Mouse (Mus musculus) liver, embryonic 14.5 days (tissue): ENCODE data around the gene Kcnj6. TPM values are rescaled to one million over a fixed set of nuclear protein-coding genes. Genes with fewer than 3 reads are reported as not detected.

ENCODE experiments used
- ATAC-seq: fragments of 200-750 bp; cut with Nextera tagmentation; 2 replicates; pipeline ENCODE4 v1.8.0; 2017; ENCODE audit warnings: moderate number of reproducible peaks, mild to moderate bottlenecking, moderate library complexity; ENCODE audit not compliant: insufficient read depth
- DNase-seq, 3 experiments: peaks; one replicate each; pipeline ENCODE4 v3.0.0-alpha.2; 2012 to 2013; ENCODE audit warnings: low read depth in 3 of 3, low spot score in 3 of 3
- H3K27ac ChIP-seq: fragments of 300-500 bp; sonication (generic); 2 replicates; pipeline ENCODE4 v1.5.1; 2014; ENCODE audit warnings: moderate library complexity, mild to moderate bottlenecking, control low read depth, inconsistent platforms
- H3K27me3 ChIP-seq: fragments of 300-500 bp; sonication (generic); 2 replicates; pipeline ENCODE4 v1.6.1; 2014; ENCODE audit warnings: mild to moderate bottlenecking, low read length, moderate library complexity; ENCODE audit not compliant: control insufficient read depth, insufficient read depth
- H3K36me3 ChIP-seq: fragments of 300-500 bp; sonication (generic); replicated peaks from 2 replicates; pipeline ENCODE4 v1.6.1; 2014; ENCODE audit warnings: low read depth; ENCODE audit not compliant: control insufficient read depth, insufficient read depth
- H3K4me1 ChIP-seq, 2 experiments: fragments of 200-500 bp in 1 of 2; fragments of 300-500 bp in 1 of 2; sonication (generic) in 1 of 2; replicated peaks; 2 replicates each; pipeline ENCODE4 v1.6.1; 2012 to 2014; ENCODE audit warnings: antibody characterized with exemption in 1 of 2, inconsistent platforms in 1 of 2, low read length in 1 of 2; ENCODE audit not compliant: control insufficient read depth in 2 of 2, insufficient read depth in 2 of 2
- H3K4me2 ChIP-seq: fragments of 300-500 bp; sonication (generic); 2 replicates; pipeline ENCODE4 v1.6.1; 2014; ENCODE audit warnings: low read depth, mild to moderate bottlenecking, control low read depth, moderate library complexity
- H3K4me3 ChIP-seq, 2 experiments: fragments of 200-500 bp in 1 of 2; fragments of 300-500 bp in 1 of 2; sonication (generic) in 1 of 2; 2 replicates each; pipeline ENCODE4 v1.5.1; 2012 to 2014; ENCODE audit warnings: low read depth in 2 of 2, low read length in 2 of 2, mild to moderate bottlenecking in 2 of 2, control low read depth in 1 of 2, inconsistent platforms in 1 of 2, moderate library complexity in 1 of 2; ENCODE audit not compliant: insufficient read depth in 1 of 2
- H3K9ac ChIP-seq: fragments of 300-500 bp; sonication (generic); replicated peaks from 2 replicates; pipeline ENCODE4 v1.6.1; 2014; ENCODE audit warnings: mild to moderate bottlenecking, control low read depth, moderate library complexity
- H3K9me3 ChIP-seq: fragments of 300-500 bp; sonication (generic); 2 replicates; pipeline ENCODE4 v1.6.1; 2016; ENCODE audit warnings: low read length, mixed read lengths; ENCODE audit not compliant: control insufficient read depth
- CTCF ChIP-seq: IDR thresholded peaks from 2 replicates; pipeline ENCODE4 v1.5.1; 2016; ENCODE audit warnings: antibody characterized with exemption, low read depth, control low read depth
- EP300 ChIP-seq: IDR thresholded peaks from 2 replicates; pipeline ENCODE4 v1.6.1; 2016; ENCODE audit warnings: antibody characterized with exemption, low read depth
- WGBS: fragments of 180-500 bp; shearing (Covaris S2); extraction: QIAGEN DNeasy Blood & Tissue Kit; methylation state at CpG from one replicate; pipeline ENCODE4 v1.1.7; 2014; ENCODE audit not compliant: insufficient replicate concordance; 5-methylcytosine and 5-hydroxymethylcytosine counted together
- polyA plus RNA-seq, 2 experiments: library from polyadenylated mRNA; depleted of rRNA in 1 of 2; stranded (reverse) in 1 of 2; unstranded in 1 of 2; fragments of >200 nt; fragmentation: Nextera tagmentation in 1 of 2; extraction: Ambion mirVana in 1 of 2; gene quantifications; 2 replicates each; pipeline versions ENCODE4 v1.2.1 to v1.2.3; 2012 to 2014

Gene Kcnj6
- polyA plus RNA-seq, 2 experiments, result not detected

- H3K27ac ChIP-seq, result no peak overlapping the region
- no peaks in the 10 kb centered on the region for H3K4me1 ChIP-seq
- no peak overlapping the region for H3K4me2 ChIP-seq
- TF ChIP-seq EP300 (no peak), CTCF (0 out of 2 replicates have a peak, but pooled peaks have one; percentile 27)
- H3K9ac ChIP-seq, result no peak overlapping the region
- no peaks in the 10 kb centered on the region for H3K36me3 ChIP-seq
- ATAC-seq, result no peak
- H3K9me3 ChIP-seq, result no peaks in the 10 kb centered on the region
- DNase-seq, result no peak
- no peaks in the 10 kb centered on the region for H3K27me3 ChIP-seq
- WGBS, result 55% methylated on average over 5 of the region's 5 CpGs
- H3K4me3 ChIP-seq, result no peak overlapping the region
These were observed 211.6 kb downstream of the Kcnj6 start for GRCm38 (mm10) chr16:94785873-94786272.

GRCm38 (mm10) chr16:94783696-94784095 is 213.8 kb downstream of the Kcnj6 start:
- Histone ChIP-seq H3K27me3 (no peaks in the 10 kb centered on the region), H3K4me2 (no peak overlapping the region), H3K9ac (no peak overlapping the region), H3K4me1 (no peaks in the 10 kb centered on the region), H3K36me3 (no peaks in the 10 kb centered on the region), H3K4me3 (no peak overlapping the region), H3K27ac (no peak overlapping the region), H3K9me3 (no peaks in the 10 kb centered on the region)
- TF ChIP-seq CTCF (peak; percentile 50), EP300 (no peak)
- ATAC-seq (no peak), DNase-seq (no peak)
- WGBS, result 56% methylated on average over 7 of the region's 7 CpGs

DNA sequence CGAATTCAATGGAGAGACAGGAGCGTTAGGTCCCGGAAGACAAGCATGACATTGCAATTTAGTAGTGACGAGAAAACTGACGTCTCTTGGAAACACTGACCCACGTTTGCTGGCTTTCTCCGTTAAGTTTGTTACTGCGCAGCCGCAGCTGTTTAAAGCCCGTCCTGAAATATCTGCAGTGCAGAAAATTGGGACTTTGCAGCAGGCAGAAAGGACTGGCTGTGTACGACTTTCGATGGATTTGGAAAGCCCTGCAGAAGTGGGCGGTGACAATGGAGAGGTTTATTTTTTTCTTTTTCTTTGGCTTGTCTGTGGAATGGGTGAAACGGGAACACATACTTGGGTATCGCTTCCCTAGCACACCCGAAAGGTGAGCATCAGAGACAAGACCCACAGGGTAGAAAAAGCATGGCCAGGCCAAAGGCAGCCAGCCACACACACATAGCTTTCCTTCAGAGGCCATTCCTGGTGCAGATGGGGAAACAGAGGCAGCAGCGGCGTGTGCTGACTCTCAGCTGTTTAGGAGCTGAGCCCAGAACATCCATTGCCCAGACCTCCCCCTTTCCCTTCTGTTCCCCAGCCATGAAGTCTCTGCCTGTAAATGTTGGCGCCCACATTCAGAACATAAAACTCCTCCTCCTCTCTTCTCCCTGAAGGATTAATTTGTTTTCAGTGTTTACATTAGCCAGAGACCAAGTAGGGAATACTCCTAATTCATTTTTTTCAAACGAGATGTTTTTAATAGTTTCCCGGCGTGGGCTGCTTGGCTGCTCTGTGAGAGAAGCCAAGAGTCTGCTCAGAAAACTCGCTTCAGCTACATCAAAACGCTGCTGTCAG is 215.2 kb downstream of the Kcnj6 start:
- ATAC-seq, result no peak

GRCm38 (mm10) chr16:94773928-94774327 is 223.6 kb downstream of the Kcnj6 start:
- no peak overlapping the region for H3K4me2 ChIP-seq
- H3K36me3 ChIP-seq, result no peaks in the 10 kb centered on the region
- DNase-seq (no peak), ATAC-seq (no peak)
- H3K4me1 ChIP-seq, result no peaks in the 10 kb centered on the region
- H3K9me3 ChIP-seq, result no peaks in the 10 kb centered on the region
- H3K27me3 ChIP-seq, result no peaks in the 10 kb centered on the region
- no peak overlapping the region for H3K27ac ChIP-seq
- WGBS, result 26% methylated on average over 5 of the region's 5 CpGs
- TF ChIP-seq CTCF (no peak), EP300 (no peak)
- no peak overlapping the region for H3K9ac ChIP-seq
- H3K4me3 ChIP-seq, result no peak overlapping the region

More for the DNA sequence above, 215.2 kb downstream of the Kcnj6 start:
- 68% methylated on average over 24 of the region's 24 CpGs for WGBS
- H3K27me3 ChIP-seq, result no peaks in the 10 kb centered on the region
- TF ChIP-seq CTCF (no peak), EP300 (no peak)
- DNase-seq, result no peak
- H3K9ac ChIP-seq, result no peak overlapping the region
- H3K4me2 ChIP-seq, result no peak overlapping the region
- H3K9me3 ChIP-seq, result no peaks in the 10 kb centered on the region
- no peak overlapping the region for H3K27ac ChIP-seq
- H3K4me1 ChIP-seq, result no peaks in the 10 kb centered on the region
- no peaks in the 10 kb centered on the region for H3K36me3 ChIP-seq
- no peak overlapping the region for H3K4me3 ChIP-seq

DNA sequence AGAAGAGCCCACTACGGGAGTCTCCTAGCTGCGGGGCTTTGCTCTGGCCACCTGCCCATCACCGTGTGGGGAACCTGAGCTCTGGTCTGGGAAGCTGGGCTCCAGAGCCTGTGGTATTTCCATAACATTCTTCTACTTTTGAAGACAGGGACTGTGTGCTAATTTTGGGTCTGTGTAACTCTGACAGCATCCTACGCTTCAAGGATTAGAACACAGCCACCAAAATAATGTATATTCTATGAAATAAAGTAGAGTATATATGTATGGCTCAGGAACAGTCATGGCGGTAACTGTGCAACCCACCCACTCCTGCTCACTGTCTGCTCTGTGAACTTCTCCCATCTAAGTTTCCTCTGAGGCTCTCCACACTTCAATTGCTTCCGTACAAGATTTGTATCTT is 229.9 kb downstream of the Kcnj6 start:
- H3K4me3 ChIP-seq, result no peak overlapping the region
- no peaks in the 10 kb centered on the region for H3K9me3 ChIP-seq
- TF ChIP-seq EP300, result no peak
- TF ChIP-seq CTCF, result no peak
- H3K27ac ChIP-seq, result no peak overlapping the region
- H3K9ac ChIP-seq, result no peak overlapping the region
- no peaks in the 10 kb centered on the region for H3K36me3 ChIP-seq
- no peak for DNase-seq
- WGBS, result 63% methylated on average over 6 of the region's 6 CpGs
- no peak overlapping the region for H3K4me2 ChIP-seq
- no peak for ATAC-seq
- H3K27me3 ChIP-seq, result no peaks in the 10 kb centered on the region
- no peaks in the 10 kb centered on the region for H3K4me1 ChIP-seq
